Mouse (Mus musculus) heart, postnatal 10 days (tissue): ENCODE measurements around the gene Cog4. TPM values are rescaled to one million over a fixed set of nuclear protein-coding genes. Genes with fewer than 3 reads are reported as not detected.

Source experiments
- DNase-seq, 2 experiments: peaks; one replicate each; pipeline ENCODE4 v3.0.0; 2021
- intact Hi-C: fragments of 180-260 bp; cut with DNase I; formaldehyde crosslinking; loops from one replicate; pipeline ENCODE4 v1.15.1; 2025
- total RNA-seq, 2 experiments: library from RNA; stranded (reverse); gene quantifications; 2 replicates each; pipeline ENCODE4 v1.2.3; 2021

Cog4 gene
- 10 to 100 TPM; 53.0 to 60.8 TPM for total RNA-seq

DNA sequence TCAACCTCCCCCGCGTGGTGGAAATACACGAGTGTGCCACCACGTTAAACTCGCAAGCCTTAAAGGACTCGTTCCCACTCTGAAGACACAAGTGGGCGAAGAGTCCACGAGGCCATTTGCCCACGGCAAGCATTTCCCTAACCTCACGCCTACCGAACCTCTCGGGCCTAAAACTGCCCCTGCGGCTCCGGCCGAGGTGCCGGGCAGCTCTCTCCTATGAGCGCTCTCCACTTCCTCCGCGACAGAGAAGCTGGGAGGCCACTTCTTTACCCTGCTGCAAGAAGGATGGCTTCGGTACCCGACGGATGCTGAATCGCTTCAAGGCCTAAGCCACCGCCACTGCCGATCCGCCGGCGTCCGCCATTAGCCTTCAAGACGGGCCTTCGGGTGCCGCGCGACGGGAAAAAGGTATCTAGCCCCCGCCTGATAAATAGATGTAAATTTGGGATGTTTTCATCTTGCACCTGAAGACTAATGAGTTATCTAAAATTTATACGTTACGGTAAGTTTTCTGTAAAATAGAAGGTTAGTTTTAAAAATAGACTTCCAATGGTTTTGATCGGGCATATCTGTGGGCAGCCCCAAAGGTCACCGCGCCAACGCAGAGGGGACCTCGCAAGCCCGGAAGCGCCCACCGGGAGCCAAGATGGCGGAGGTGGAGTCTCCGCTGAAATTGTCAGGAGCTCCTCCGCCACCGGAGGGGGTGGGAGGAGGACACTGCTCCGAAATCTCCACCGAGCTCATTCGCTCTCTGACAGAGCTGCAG is at the start of gene Cog4, which contains the start of gene Sf3b3:
Cog4 (plus strand) TSS at position 196 of the 766 bp plus-strand sequence.
Sf3b3 (minus strand) TSS at position 383 of the 766 bp plus-strand sequence.
- peak; percentile 91 to 93 for DNase-seq
- intact Hi-C loops, result no loop called here

DNA sequence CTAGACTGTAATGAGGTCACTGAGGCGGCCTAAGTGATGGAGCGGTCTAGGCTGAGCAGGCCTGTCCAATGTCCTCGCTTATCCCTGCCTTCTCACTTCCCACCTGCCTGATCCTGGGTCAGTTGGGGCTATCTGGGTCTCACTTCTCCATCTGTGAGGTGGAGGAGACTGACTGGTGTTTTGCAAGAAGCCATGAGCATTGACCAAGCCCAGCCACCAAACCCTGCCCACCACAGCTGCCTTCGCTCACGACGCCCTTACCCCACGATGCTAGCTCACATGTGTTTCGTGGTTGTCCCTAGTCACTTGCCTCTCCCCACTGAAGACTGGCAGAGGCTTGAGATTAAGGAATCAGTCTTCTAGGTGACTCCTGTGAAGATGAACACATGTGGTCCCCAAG is 49.3 kb upstream of the Cog4 start:
- intact Hi-C loops, result no loop called here
- no peak for DNase-seq

DNA sequence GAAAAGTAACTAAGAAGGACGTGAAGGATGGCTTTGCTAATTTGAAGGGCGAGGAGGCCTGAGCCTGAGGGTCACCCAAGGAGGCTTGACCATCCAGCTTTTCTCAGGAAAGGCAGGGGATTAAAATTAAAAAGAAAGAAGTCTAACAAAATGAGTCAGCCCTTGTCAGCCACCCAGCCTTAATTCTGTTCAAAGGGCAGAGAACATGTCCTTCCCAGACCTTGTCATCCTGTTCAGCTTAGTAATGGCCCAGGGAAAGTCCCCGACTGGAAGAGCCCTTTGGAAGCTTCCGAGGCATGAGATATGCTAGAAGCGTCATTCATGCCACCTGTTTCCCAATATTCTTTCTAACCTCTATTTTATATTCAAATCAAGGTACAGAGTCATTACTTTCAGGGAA is 43.4 kb upstream of the Cog4 start:
- intact Hi-C loops, result no loop called here
- DNase-seq, result no peak

DNA sequence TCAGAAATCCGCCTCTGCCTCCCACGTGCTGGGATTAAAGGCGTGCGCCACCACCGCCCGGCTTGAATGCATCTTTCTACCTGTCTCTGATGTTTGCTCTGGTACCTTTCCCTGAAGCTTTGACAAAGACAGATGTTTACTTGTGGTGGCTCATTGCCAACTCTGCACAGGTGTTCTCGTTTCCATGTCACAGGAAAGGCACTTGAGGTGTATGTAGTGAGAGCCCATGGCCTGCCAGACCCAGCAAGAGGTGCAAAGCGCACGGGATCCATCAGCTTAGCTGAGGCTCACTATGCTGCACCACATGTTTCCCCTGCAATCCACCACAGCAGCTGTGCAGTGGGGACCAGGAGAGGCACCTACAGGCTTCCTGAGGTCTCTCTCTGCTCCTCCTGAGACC is 42.5 kb upstream of the Cog4 start:
- DNase-seq, result no peak
- intact Hi-C loops, result no loop called here

DNA sequence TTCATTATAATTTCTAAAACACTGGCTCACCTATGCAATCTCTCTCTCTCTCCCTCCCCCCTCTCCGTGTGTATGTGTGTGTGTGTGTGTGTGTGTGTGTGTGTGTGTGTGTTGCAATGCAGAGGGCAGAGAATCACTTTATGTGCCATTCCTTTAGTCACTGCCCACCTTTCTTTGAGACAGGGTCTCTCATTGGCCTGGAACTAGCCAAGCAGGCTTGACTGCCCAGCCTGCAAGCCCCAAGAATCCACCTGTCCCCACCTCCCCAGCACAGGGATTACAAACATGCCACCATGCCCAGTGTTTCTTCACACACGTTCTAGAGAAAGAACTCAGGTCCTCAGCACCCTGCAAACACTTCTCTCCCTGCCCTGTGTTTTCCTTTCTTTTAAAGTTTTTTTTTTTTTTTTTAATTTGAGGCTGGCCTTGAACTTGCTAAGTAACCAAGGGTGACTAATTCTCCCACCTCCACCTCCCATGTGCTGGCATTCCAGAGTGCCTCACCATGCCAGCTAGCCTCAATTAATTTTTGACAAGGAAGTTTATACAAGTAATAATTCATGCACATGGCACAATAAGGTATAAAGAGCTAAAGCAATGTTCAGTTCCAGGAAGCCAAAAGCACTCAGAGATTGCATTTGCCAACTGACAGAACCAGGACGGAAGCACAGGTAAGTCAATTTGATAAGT is 41.4 kb upstream of the Cog4 start:
- intact Hi-C loops, result no loop called here
- DNase-seq, result no peak

DNA sequence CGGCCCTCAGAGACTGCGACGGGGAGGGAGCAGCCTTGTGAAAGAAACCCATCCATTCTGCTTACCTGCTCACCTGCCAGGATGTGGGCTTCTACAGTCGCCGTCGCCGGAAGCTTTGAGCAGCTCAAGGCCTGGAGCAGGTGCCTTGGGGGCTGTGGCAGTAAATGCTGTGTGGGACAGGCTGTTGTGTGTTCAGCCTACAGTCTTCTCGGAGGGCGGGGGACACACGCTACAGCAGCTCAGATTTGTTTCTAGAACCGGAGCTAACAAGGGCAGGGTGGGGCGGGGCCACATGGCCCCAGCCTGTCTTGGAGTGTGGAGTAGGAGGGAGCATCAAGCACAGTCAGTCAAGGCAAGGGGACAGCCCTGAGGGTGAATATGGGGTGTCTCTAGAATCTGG is 40.7 kb upstream of the Cog4 start, which contains the start of gene Il34:
Il34 (minus strand) TSS at position 256 of the 400 bp plus-strand sequence.
- intact Hi-C loops, result no loop called here
- no peak for DNase-seq

DNA sequence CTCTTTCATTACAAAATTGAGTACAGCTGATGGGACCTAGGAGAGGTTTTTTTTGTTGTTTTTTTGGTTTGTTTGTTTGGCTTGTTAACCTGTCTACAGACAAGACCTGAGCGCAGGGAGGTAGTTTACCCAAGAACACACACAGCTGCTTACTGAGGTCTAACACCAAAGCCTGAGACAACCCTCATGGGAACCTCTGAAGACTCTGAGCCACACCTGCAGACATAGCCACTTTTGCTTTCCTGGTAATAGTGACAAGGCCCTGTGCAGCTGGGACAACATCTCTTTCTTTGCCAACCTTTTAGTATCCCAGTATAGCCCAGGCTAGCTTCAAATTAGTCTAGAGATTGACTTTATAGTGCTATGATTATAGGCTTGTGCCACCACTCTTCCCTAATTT is 40.3 kb upstream of the Cog4 start:
- intact Hi-C loops, result no loop called here
- DNase-seq, result no peak

DNA sequence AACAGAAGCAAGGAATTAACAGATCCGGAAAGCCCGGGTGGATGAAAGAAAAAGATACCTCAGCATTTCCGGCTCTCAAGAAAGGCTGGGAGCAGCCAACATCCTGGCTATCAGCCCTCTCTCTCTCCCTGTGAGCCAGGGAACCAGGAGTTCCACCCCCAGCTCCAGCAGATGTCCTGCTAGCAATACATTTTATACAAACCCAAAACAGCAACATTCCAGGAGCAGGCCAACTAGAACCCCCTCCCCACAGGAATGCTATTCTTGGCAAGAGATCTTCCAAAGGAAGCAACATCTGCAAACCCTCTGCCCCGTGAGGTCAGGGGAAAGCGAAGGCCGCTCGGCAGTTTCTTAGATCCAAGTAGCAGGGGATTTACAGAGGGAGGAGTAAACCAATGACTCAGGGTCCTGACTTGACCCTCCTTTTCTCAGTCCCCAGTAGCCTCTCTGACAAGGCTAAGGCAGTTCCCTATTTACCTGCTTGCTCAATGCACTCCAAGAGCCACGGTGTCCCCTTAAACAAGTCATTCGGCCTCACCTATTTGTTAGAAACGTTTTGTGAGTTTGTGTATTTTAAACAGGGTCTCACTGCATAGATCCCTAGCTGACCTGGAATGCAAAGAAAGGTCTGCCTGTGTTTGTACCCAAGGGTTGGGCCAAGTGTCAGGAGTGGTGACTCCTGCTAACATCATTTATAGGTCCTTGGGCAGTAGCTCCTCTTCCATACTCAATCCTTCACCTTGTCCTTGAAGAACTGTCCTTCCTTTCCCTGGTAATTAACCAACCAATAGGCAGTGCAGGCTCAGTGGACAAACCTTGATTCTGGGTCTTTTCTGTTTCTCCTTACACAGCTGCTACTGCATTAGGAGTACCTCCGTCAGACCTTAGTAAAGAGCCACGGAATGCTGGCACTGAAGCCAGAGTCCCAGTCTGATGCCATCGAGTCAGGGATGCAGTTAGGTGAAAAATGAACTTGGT is 37.6 kb upstream of the Cog4 start:
- DNase-seq, result peak; percentile 69
- intact Hi-C loops, result loop anchor here (2.0 kb wide), 1 partner anchor 58 kb away; no protein-coding TSS in a partner anchor

DNA sequence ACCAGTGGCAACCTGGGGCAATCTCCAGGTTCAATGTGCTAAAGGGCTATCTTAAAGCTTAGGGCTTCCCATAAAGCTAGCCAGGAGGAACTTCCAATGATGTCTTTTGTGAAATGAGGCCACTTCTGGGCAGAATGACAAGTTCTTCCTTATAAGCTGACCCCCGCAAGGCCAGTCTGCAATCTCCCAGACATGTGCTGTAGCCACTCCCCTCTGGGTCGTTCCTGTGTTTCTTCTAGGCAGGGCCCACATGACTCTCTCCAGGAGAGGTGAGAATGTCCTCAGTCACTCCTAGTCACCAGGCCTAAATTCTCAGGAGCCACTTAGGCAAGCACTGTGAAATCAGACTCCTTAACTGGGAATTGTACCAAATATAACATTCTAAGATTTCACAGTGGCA is 36.6 kb upstream of the Cog4 start:
- peak; percentile 45 to 51 for DNase-seq
- intact Hi-C loops, result loop anchor here (2.0 kb wide), 1 partner anchor 59 kb away; no protein-coding TSS in a partner anchor

DNA sequence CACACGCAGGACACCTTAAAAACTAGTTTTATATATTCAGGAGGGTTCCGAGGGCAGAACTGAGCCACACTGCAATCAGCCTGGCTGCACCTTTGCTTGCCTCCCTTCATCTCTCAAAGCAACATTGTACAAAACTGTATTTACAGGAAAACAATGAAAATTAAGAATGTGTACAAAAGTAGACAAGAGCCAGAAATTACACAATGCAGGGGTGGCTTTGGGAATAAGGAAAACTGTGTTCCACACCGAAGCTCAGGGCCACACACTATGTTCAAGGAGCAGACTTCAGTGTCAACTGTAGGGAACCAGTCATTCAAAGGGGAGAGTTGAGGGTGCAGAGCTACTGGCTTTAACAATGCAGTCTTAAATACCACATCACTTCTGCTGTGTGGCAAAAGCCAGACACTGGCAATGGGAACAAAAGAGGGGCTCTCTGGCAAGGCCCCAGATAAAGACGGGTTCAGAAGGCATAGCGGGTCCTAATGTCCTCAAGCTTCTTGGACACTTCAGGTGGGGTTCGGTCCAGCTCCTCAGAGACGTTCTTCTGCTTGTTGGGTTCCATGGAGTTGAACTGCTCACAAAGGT is 35.8 kb upstream of the Cog4 start:
- intact Hi-C loops, result no loop called here
- DNase-seq, result no peak

DNA sequence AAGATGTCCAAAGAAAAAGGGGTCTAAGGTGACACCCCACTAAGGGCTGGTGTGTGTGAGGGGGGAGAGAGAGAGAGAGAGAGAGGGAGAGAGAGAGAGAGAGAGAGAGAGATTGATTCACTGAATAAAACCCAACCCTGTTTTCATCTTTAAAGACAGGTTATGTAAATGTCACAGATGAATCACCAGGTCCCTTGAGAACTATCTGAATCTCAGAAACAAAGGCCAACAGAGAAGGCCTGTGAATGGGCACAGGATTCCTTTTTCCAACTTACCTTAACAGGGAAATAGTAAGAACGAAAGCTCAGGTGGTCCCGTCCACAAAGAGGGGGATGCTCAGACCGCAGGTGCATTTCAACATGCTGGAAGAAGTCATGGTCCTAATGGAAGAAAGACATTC is 35.3 kb upstream of the Cog4 start:
- intact Hi-C loops, result no loop called here
- no peak for DNase-seq

DNA sequence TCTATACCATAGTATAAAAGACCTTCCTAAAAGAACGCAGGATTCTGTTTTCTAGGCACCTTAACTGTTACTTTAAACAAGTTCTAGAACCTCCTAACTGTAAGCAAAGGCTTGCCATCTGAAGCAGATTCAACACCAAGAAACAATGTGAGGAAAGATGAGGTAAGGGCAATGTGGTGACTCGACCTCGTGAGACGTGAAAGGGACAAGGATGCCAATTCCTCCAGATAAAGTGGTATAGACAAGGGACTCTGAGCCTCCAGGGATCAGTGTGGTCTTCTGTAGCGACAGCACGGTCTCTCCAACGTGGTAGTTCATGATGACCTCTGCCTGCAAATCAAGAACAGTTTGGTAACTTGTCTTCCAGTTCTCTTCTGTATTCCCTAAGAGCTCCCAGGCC is 34.6 kb upstream of the Cog4 start:
- intact Hi-C loops, result no loop called here
- no peak for DNase-seq

DNA sequence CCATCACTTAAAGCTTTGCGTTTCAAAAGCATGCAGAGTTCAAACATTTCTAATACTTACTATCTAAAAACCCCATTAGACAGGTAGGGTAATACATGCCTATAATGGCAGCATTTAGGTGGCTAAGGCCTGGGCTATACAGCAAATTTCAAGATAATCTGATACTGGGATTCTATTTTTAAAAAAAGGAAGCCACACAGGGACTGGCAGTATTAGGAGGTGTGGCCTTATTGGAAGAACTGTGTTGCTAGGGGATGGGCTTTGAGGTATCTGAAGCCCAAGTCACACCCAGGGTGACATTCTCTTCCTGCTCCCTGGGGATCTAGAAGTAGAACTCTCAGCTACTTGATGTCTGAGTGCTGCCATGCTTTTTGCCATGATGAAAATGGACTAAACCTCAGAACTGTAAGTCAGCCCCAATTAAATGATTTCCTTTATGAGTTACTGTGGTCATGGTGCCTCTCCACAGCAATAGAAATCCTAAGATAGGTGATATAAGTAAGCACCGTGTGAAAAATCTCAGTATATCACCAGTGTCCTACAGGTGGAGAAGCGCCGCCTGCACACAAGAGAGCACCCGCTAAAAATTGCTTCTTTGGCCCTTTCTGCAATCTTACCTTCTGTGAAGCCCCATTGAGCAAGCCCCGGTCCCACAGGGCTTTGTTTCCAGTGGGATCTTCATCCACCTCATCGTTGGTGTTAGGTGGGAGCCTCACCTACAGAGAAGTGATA is 33.9 kb upstream of the Cog4 start:
- no peak for DNase-seq
- intact Hi-C loops, result no loop called here

DNA sequence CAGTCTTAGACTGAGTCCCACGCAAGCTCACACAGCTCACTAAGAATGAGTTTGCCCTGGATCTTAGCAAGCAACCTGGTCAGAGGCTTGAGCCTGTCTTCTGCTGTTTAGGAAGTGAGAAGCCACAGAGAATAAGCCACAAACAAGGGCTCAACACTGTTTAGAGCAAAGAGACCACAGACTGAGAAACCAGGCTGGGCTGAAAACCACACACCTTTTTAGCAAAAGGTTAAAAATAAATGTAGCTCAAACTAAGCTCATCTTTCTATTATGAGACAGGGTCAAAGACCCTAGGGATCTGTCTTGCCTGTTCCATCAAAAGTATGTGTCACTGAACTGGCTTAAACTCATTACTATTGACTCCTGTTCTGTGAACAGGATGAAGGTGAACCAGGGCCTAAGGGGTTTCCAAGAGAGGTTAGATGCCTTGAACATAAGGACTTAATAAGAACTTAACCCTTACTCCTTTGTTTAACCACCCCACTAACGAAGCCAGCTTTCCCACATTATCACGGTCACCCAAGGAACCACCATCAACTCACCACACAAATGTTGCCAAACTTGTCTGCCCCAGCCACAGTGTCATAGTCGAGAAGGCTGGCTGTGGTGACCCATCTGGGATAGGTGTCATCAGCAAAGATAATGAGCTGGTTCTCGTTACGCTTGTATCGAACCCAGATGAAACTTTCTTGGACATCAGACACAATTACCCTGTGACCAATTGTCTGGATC is 33.2 kb upstream of the Cog4 start:
- DNase-seq, result no peak
- intact Hi-C loops, result no loop called here

DNA sequence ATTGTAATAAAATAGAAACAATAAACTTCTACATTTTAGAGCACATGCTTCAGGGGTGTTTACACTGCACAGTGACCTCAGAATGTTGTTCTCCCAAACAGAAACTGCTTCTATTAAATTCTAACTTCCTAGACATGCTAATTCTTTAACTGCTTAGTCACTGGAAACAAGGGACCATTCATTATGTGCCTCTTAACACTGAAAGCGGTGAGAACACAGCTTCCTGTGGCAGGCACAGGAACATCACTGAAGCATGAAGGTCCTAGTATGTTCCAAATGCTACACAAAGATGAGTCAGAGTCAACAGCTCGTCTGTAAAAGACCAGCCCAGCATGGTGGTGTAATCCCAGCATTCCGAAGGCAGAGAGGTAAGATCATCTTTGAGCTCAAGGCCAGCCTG is 31.1 kb upstream of the Cog4 start:
- intact Hi-C loops, result no loop called here
- DNase-seq, result no peak

DNA sequence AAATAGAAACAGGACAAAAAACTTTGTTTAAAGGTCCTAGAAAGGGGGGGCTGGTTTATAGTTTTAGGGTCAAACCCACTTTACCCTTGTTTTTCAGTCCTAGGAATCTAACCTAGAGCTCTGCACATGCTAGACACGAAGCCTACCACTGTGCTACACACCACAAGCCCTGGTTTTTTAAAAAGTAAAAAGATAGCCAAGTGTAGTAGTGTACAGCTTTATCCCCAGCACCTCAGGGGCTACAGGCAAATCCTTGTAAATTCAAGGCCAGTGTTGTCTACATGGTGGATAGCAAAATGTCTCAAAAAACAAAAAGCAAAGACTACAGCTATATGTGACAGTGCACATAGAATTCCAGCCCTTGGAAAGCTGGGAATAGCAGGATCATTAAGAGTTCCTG is 29.4 kb upstream of the Cog4 start:
- no peak for DNase-seq
- intact Hi-C loops, result no loop called here

DNA sequence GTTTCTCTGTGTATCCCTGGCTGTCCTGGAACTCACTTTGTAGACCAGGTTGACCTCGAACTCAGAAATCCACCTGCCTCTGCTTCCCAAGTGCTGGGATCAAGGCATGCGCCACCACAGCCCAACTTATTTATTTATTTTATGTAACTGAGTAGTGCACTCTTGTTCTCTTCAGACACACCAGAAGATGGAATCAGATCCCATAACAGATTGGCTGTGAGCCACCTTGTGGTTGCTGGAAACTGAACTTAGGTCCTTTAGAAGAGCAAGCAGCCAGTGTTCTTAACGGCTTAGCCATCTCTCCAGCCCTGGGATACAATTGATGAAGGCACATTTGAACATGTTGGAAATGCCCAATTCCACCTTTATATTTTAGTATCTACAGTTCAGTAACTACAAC is 27.8 kb upstream of the Cog4 start:
- intact Hi-C loops, result no loop called here
- DNase-seq, result no peak

DNA sequence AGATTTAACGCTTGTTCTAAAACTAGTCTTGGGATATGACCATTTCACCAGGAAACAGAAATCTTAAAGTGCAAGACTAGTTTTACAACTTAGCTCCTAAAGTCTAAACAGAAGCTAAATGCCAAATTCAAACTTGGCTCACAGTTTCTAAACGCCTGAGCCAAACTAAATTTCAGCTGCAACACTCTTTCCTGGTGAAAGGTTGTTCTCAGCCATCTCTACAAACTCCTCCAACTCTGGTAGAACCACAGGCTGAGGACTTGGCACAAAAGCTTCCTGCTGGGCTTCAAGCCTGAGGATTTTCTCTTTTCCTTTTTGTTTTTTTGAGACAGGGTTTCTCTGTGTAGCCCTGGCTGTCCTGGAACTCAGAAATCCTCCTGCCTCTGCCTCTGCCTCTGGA is 26.1 kb upstream of the Cog4 start:
- intact Hi-C loops, result loop anchor here (10.0 kb wide), 1 partner anchor 175 kb away; no protein-coding TSS in a partner anchor
- DNase-seq, result peak in 1 of 2 experiments; percentile 29

DNA sequence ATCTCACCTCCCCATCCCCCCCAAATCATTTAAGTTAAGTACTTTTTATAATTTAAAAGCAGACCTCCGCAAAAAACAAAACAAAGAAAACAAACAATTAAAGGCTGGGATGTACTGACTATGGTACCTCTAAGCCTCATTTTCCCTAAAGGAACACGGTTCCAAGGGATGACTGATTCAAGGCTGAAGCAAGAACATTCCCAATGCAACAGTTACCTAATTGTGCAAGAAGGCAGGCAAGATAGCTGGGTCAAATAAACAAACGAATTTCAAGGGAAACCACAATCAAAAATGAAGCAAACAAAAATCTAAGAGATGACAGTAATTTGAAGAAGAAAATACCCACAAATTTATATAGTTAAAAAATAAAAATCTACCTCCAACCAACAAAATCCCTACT is 24.4 kb upstream of the Cog4 start:
- intact Hi-C loops, result loop anchor here (10.0 kb wide), 1 partner anchor 177 kb away; no protein-coding TSS in a partner anchor
- no peak for DNase-seq
